Mouse (Mus musculus) fibroblast of lung, adult 2 months (primary cell): ENCODE results near the gene Bdp1.
A peak's percentile ranks its signal among the peaks of the same experiment; 100 is the strongest.

Experiments
- DNase-seq: peaks from one replicate; pipeline ENCODE4 v3.0.0-alpha.2; 2011; ENCODE audit warnings: low read depth

Gene Bdp1

DNA sequence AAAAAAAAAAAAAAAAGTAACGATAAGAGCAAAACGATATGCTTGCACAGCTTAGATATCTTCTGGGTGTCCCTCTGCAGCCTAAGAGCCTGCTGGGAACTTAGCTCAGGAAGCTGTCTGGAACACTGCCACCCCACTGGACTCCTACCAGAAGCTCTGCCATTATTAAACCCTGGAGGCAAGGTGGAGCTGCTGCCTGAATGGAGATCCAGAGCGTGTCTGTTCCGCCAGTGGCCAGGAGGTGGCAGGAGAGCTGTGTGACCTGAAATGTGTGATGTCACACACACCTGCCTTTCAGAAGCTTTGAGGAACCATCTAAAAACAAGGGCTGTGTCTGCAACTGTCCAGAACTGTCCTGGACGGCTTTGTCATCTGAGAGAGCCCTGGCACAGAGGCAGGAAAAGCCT lies 102.1 kb downstream of the Bdp1 start:
- peak; percentile 77 for DNase-seq

DNA sequence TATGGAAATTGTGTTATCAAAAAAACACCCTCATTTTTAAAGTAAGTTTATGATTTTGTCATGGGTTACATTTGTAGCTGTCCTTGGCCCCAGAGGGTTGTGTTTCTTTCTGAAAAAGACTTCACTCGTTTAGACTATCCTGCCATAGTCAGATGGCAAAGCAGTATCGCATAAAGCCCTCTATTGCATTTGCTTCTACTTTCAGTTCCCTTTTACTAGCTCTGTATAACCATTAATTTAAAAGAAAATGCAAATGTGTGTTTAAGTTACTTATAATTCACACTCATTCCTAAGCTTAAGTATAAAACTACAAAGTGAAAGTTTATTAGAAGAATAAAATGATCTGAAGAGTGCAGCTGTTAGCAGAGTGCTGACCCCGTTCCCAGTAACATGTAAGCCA lies 104.8 kb downstream of the Bdp1 start:
- DNase-seq, result no peak

DNA sequence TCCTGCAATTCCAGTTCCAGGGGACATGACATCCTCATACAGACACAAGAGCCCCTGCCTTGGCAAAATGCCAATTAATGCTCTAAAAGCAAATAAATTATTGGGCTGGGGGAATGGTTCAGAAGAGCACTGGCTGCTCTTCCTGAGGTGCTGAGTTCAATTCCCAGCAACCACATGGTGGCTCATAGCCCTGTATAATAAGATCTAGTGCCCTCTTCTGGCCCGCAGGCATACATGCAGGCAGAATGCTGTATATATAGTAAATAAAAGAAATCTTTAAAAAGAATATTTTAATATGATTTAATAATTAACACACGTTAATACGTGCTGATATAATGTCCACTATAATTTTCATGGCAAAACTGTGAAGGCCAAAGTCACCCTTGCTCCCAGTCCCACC lies 105.8 kb downstream of the Bdp1 start:
- no peak for DNase-seq

DNA sequence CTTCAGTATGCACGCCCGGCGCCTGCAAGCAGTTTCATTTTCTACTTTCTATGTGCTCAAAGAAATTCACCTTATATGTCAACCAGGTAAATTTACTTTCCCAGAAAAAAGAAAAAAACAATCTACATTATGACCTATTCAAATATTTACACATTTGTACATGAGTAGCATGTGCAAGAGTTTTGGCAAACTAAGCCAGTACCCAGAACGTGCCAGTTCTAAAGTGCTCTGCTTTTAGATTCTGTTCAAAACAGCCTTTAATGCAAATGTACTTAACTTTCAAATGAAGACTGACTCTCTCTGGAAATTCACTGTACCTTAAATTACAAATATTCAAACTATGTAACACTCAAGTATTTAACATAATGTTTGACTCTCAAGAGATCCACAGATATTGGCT lies 114.3 kb downstream of the Bdp1 start:
- no peak for DNase-seq

DNA sequence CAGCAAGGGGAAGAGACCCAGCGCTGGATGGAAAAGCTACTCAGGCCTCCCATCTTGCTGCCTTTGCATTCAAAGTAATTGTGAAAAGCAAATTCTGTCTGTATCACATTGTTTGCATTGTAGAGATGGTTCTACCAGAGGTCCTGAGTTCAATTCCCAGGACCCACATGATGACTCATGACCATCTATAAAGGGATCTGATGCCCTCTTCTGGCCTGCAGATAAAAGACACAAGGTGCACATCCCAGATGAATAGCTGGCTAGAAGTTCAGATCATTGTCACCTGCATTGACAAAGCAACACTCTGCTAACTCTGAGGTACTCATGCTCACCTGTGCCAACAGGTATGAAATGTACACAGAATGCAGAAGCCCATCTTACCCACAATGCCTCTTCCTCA lies 120.5 kb downstream of the Bdp1 start:
- no peak for DNase-seq

DNA sequence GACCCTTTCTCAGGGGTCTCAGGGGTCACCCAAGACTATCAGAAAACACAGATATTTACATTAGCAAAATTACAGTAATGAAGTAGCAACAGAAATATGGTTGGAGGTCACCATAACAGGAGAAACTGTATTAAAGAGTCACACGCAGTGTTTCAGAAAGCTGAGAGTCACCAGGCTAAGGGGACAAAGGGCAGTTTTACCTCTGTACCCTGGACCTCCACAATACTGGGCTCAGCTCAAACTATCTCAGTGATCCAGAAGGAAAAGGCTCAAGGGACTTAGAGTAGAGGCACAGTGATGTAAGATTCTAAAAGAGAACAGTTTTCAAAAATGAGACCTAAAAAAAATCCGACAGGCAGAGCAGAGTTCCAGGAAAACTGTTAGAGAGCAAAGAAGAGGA lies 124.5 kb downstream of the Bdp1 start:
- no peak for DNase-seq

DNA sequence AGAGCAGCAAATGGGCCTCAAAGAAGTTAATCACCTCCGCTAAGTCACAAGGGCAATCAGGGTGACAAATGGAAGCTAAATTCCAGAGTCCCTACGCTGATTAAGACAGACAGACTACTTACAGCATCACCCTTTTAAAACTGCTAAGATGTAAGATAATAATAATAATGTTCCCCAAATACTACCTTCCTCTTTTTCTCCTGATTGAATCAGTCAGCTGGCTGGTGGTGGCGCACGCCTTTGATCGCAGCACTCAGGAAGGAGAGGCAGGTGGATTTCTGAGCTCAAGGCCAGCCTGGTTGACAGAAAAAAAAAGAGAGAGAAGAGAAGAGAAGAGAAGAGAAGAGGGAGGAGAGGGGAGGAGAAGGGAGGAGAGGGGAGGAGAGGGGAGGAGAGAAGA lies 133.8 kb downstream of the Bdp1 start:
- DNase-seq, result no peak
